Mouse (Mus musculus): ENCODE measurements around the gene Hddc2.

GRCm38 (mm10) chr10:31295705-31296104, 17.5 kb upstream of the Hddc2 start:
- TF ChIP-seq POLR2A (IDR thresholded peaks at IDR 0.05; ENCODE audit: borderline replicate concordance, insufficient read depth, low read length) (no peak), CTCF (IDR thresholded peaks at IDR 0.05; ENCODE audit: borderline replicate concordance, insufficient read depth, low read depth, low read length) (no peak)

Data from cerebellum, adult 2 months (tissue).